Mouse (Mus musculus): ENCODE data around the gene Prrc2b. TPM values are rescaled to one million over a fixed set of nuclear protein-coding genes. Genes with fewer than 3 reads are reported as not detected.

The Prrc2b gene
- polyA plus RNA-seq, 1 experiment from 2014 or later: 69.2 TPM

GRCm38 (mm10) chr2:32162646-32163045 is 11.8 kb downstream of the Prrc2b start:
- 86% methylated on average over 4 of the region's 4 CpGs for WGBS
- Histone ChIP-seq H3K4me1 (replicated peaks) (peaks cover 70% of the 10 kb centered on the region), H3K27me3 (no peaks in the 10 kb centered on the region), H3K36me3 (peaks cover 25% of the 10 kb centered on the region), H3K4me2 (no peak overlapping the region), H3K9ac (replicated peaks) (no peak overlapping the region), H3K27ac (no peak overlapping the region), H3K4me3 (replicated peaks) (no peak overlapping the region), H3K9me3 (no peaks in the 10 kb centered on the region)
- ATAC-seq (ENCODE audit: insufficient number of reproducible peaks, insufficient read depth, low FRiP score, low TSS enrichment, low read depth): no peak

GRCm38 (mm10) chr2:32163057-32163456 is 12.2 kb downstream of the Prrc2b start:
- Histone ChIP-seq H3K27me3 (no peaks in the 10 kb centered on the region), H3K27ac (no peak overlapping the region), H3K4me2 (no peak overlapping the region), H3K4me1 (replicated peaks) (peaks cover 70% of the 10 kb centered on the region), H3K9me3 (no peaks in the 10 kb centered on the region), H3K9ac (replicated peaks) (no peak overlapping the region), H3K4me3 (replicated peaks) (no peak overlapping the region), H3K36me3 (peaks cover 25% of the 10 kb centered on the region)
- no peak for ATAC-seq (ENCODE audit: insufficient number of reproducible peaks, insufficient read depth, low FRiP score, low TSS enrichment, low read depth)
- 91% methylated on average over 3 of the region's 3 CpGs for WGBS

- Histone ChIP-seq H3K27me3 (no peaks in the 10 kb centered on the region), H3K27ac (peak overlapping the region; percentile 1; the same call in 1 of the 2 replicates), H3K4me3 (replicated peaks) (no peak overlapping the region), H3K9ac (replicated peaks) (no peak overlapping the region), H3K36me3 (peaks cover 23% of the 10 kb centered on the region), H3K9me3 (no peaks in the 10 kb centered on the region), H3K4me1 (replicated peaks) (peaks cover 70% of the 10 kb centered on the region), H3K4me2 (no peak overlapping the region)
- no peak for ATAC-seq (ENCODE audit: insufficient number of reproducible peaks, insufficient read depth, low FRiP score, low TSS enrichment, low read depth)
- 81% methylated on average over 12 of the region's 12 CpGs for WGBS
Observed at GRCm38 (mm10) chr2:32164503-32164902, 13.6 kb downstream of the Prrc2b start.

DNA sequence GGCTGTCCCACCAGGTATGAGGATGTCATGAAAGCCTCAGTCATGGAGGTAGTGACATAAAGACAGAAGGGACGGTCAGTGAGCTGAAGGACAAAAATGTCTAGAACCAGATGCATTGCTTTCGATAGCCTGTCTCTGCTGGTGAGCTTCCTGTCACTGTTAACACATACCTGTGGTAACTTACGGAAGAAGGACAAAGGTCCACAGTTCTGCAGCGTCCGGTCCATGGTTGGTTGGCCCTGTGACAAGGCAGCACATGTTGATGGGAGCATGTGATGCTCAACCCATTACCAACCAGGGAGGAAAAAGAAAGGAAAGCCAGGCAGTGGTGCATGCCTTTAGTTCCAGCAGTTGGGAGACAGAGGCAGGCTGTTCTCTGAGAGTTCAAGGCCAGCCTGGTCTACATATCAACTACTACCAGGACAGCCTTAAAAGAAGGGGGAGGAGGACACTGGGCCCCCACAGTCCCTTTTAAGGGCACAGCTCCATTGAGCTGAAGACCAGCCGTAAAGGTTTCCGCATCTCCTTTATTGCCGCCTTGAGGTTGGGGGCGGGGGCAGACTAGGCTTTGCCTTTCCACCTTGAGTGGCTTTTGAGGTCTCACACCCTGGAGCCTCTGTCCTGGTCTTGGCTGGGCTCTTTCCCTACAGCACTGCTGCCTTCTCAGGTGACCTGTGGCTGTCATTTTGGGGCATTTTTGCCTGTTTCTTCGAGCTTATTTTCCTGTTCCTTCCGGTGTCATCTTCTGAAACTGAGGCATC is 14.3 kb downstream of the Prrc2b start:
- Histone ChIP-seq H3K4me1 (replicated peaks) (peaks cover 71% of the 10 kb centered on the region), H3K9ac (replicated peaks) (no peak overlapping the region), H3K27ac (no peak overlapping the region; the same call in 1 of the 2 replicates), H3K4me3 (replicated peaks) (no peak overlapping the region), H3K36me3 (peaks cover 16% of the 10 kb centered on the region), H3K4me2 (no peak overlapping the region), H3K9me3 (no peaks in the 10 kb centered on the region), H3K27me3 (no peaks in the 10 kb centered on the region)
- 71% methylated on average over 11 of the region's 11 CpGs for WGBS
- ATAC-seq (ENCODE audit: insufficient number of reproducible peaks, insufficient read depth, low FRiP score, low TSS enrichment, low read depth): no peak

- Histone ChIP-seq H3K4me3 (replicated peaks) (no peak overlapping the region), H3K36me3 (peaks cover 8% of the 10 kb centered on the region; the same call in 1 of the 2 replicates), H3K4me1 (replicated peaks) (peaks cover 78% of the 10 kb centered on the region), H3K27me3 (no peaks in the 10 kb centered on the region), H3K27ac (peak overlapping the region; percentile 88), H3K9me3 (no peaks in the 10 kb centered on the region), H3K9ac (replicated peaks) (no peak overlapping the region), H3K4me2 (peak overlapping the region; percentile 51)
- no peak for ATAC-seq (ENCODE audit: insufficient number of reproducible peaks, insufficient read depth, low FRiP score, low TSS enrichment, low read depth)
- WGBS: 8% methylated on average over 10 of the region's 10 CpGs
Observed at GRCm38 (mm10) chr2:32166581-32166980, 15.7 kb downstream of the Prrc2b start.

GRCm38 (mm10) chr2:32167034-32167770 is 16.3 kb downstream of the Prrc2b start:
- ATAC-seq (ENCODE audit: insufficient number of reproducible peaks, insufficient read depth, low FRiP score, low TSS enrichment, low read depth): no peak
- Histone ChIP-seq H3K27me3 (no peaks in the 10 kb centered on the region), H3K9ac (replicated peaks) (no peak overlapping the region; the same call in 1 of the 2 replicates), H3K27ac (peak overlapping the region; percentile 88), H3K4me1 (replicated peaks) (peaks cover 78% of the 10 kb centered on the region), H3K9me3 (no peaks in the 10 kb centered on the region), H3K36me3 (peaks cover 2% of the 10 kb centered on the region; the same call in 1 of the 2 replicates), H3K4me3 (replicated peaks) (0 out of 2 replicates have a peak overlapping the region, but pooled peaks have one; percentile 0), H3K4me2 (peak overlapping the region; percentile 51)
- 20% methylated on average over 16 of the region's 16 CpGs for WGBS

DNA sequence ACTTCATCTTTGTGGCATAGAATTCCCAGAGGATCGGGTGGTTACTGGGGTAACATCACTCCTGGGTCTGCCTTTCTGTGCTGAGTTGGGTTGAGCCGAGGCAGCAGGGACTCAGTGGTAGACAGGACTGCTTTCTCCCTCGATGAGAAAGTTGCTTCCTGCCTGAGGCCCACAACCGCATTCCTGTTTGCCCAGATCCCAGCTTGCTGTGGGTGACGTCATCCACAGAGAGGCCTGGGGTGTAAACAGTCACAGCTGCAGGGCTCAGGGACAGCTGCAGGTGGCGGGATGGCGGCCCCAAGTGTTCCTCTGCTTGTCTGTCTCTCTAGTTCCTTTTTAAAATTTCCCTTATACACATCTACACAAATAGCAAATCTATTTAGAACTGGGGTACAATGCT is 16.9 kb downstream of the Prrc2b start:
- H3K27ac ChIP-seq: peak overlapping the region; percentile 88
- 5% methylated on average over 7 of the region's 7 CpGs for WGBS

DNA sequence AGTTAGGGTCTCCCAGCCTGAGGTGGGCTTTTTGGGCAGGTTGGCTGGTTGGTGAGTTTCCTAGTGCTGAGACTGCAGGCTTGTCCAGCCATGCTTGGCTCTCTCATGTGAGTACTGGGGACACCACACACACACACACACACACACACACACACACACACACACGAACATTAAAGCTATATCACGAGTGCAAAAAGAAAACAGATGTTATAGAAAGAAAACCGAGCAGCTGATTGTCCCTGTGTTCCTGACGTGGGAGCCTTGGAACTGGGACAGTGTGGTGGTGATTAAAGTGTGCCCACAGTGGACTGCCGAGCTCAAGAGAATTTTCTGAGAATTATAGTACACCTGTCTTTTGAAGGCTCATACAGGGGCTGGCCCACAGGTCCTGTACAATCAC is 18.4 kb downstream of the Prrc2b start:
- Histone ChIP-seq H3K4me3 (replicated peaks) (no peak overlapping the region), H3K9ac (replicated peaks) (no peak overlapping the region), H3K27ac (peak overlapping the region; percentile 53; the same call in 1 of the 2 replicates), H3K27me3 (no peaks in the 10 kb centered on the region), H3K36me3 (no peaks in the 10 kb centered on the region), H3K4me1 (replicated peaks) (peaks cover 78% of the 10 kb centered on the region), H3K9me3 (no peaks in the 10 kb centered on the region), H3K4me2 (0 out of 2 replicates have a peak overlapping the region, but pooled peaks have one; percentile 9)
- no peak for ATAC-seq (ENCODE audit: insufficient number of reproducible peaks, insufficient read depth, low FRiP score, low TSS enrichment, low read depth)
- WGBS: 27% methylated on average over 5 of the region's 5 CpGs

More for the DNA sequence above, 16.9 kb downstream of the Prrc2b start:
- H3K4me1 ChIP-seq (replicated peaks): peaks cover 78% of the 10 kb centered on the region
- peak overlapping the region; percentile 51 for H3K4me2 ChIP-seq
- peak; percentile 61 for ATAC-seq (ENCODE audit: insufficient number of reproducible peaks, insufficient read depth, low FRiP score, low TSS enrichment, low read depth)
- 0 out of 2 replicates have a peak, but pooled peaks cover 2% of the 10 kb centered on the region for H3K36me3 ChIP-seq
- 0 out of 2 replicates have a peak overlapping the region, but pooled peaks have one; percentile 0 for H3K4me3 ChIP-seq (replicated peaks)
- H3K27me3 ChIP-seq: no peaks in the 10 kb centered on the region
- no peak overlapping the region; the same call in 1 of the 2 replicates for H3K9ac ChIP-seq (replicated peaks)
- no peaks in the 10 kb centered on the region for H3K9me3 ChIP-seq

DNA sequence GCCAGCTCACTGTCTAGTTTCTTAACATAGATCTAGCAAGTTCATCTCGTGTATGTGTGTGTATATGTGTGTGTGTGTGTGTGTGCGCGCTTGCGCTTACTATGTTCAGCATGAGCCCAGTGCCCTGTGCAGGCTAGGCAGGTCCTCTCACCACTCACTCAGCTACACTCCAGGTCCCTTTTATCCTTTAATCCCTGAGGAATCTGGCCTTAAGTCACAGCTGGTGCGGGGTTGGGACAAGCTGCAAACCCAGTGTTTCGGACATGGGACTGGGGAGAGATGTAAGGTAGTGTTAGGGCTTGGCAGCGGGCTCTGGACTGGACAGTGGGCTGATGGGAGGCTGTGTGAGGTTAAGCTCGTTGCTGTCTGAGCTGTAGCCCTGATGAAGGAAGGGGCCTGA is 19.1 kb downstream of the Prrc2b start:
- Histone ChIP-seq H3K9ac (replicated peaks) (no peak overlapping the region), H3K9me3 (no peaks in the 10 kb centered on the region), H3K4me1 (replicated peaks) (peaks cover 78% of the 10 kb centered on the region), H3K27ac (peak overlapping the region; percentile 53), H3K27me3 (no peaks in the 10 kb centered on the region), H3K4me2 (no peak overlapping the region), H3K4me3 (replicated peaks) (no peak overlapping the region), H3K36me3 (no peaks in the 10 kb centered on the region)
- 68% methylated on average over 8 of the region's 8 CpGs for WGBS
- no peak for ATAC-seq (ENCODE audit: insufficient number of reproducible peaks, insufficient read depth, low FRiP score, low TSS enrichment, low read depth)

- WGBS: 84% methylated on average over 14 of the region's 14 CpGs
- Histone ChIP-seq H3K27me3 (no peaks in the 10 kb centered on the region), H3K36me3 (no peaks in the 10 kb centered on the region), H3K4me1 (replicated peaks) (peaks cover 77% of the 10 kb centered on the region), H3K27ac (no peak overlapping the region), H3K9me3 (no peaks in the 10 kb centered on the region), H3K4me2 (no peak overlapping the region), H3K9ac (replicated peaks) (no peak overlapping the region), H3K4me3 (replicated peaks) (no peak overlapping the region)
- no peak for ATAC-seq (ENCODE audit: insufficient number of reproducible peaks, insufficient read depth, low FRiP score, low TSS enrichment, low read depth)
Observed at GRCm38 (mm10) chr2:32171658-32172433, 21.0 kb downstream of the Prrc2b start.
